Mouse (Mus musculus): ENCODE data around the gene Higd1a.
A peak's percentile ranks its signal among the peaks of the same experiment; 100 is the strongest.

GRCm38 (mm10) chr9:121846526-121847118 is 11.5 kb downstream of the Higd1a start:
- TF ChIP-seq CTCF (IDR thresholded peaks at IDR 0.05; ENCODE audit: low read depth) (peak; percentile 71), EP300 (IDR thresholded peaks at IDR 0.05; ENCODE audit: low read depth) (no peak)
